Mouse (Mus musculus) heart, postnatal 10 days (tissue): ENCODE results near the gene Chrnb4. TPM values are rescaled to one million over a fixed set of nuclear protein-coding genes. Genes with fewer than 3 reads are reported as not detected.

ENCODE experiments used
- DNase-seq, 2 experiments: peaks; one replicate each; pipeline ENCODE4 v3.0.0; 2021
- intact Hi-C: fragments of 180-260 bp; cut with DNase I; formaldehyde crosslinking; loops from one replicate; pipeline ENCODE4 v1.15.1; 2025
- total RNA-seq, 2 experiments: library from RNA; stranded (reverse); gene quantifications; 2 replicates each; pipeline ENCODE4 v1.2.3; 2021

Gene Chrnb4
- total RNA-seq, 2 experiments from 2014 or later = not detected

GRCm38 (mm10) chr9:55023902-55024583 lies 24.5 kb downstream of the Chrnb4 start:
- intact Hi-C loops = loop anchor here (1.0 to 10.0 kb wide), 3 partner anchors 86 to 371 kb away; no protein-coding TSS in a partner anchor
- DNase-seq = peak; percentile 71 to 90

- no peak for DNase-seq
- intact Hi-C loops = loop anchor here (10.0 kb wide), 1 partner anchor 371 kb away; no protein-coding TSS in a partner anchor
These were observed 25.3 kb downstream of the Chrnb4 start for GRCm38 (mm10) chr9:55023326-55023725.

GRCm38 (mm10) chr9:55016926-55017325 lies 31.7 kb downstream of the Chrnb4 start:
- intact Hi-C loops = no loop called here
- no peak for DNase-seq

- no peak for DNase-seq
These were observed 37.8 kb downstream of the Chrnb4 start for GRCm38 (mm10) chr9:55010588-55011350.

GRCm38 (mm10) chr9:55009692-55010091 lies 38.9 kb downstream of the Chrnb4 start:
- DNase-seq = no peak
- intact Hi-C loops = no loop called here

More at GRCm38 (mm10) chr9:55010588-55011350, 37.8 kb downstream of the Chrnb4 start:
- intact Hi-C loops = no loop called here

GRCm38 (mm10) chr9:55003609-55004008 lies 45.0 kb downstream of the Chrnb4 start:
- no peak for DNase-seq
- intact Hi-C loops = no loop called here

- DNase-seq = no peak
- intact Hi-C loops = no loop called here
These were observed 52.9 kb downstream of the Chrnb4 start for GRCm38 (mm10) chr9:54995645-54996044.

- intact Hi-C loops = no loop called here
- no peak for DNase-seq
These were observed 54.2 kb downstream of the Chrnb4 start for GRCm38 (mm10) chr9:54994381-54994780.

- no peak for DNase-seq
- intact Hi-C loops = no loop called here
These were observed 58.2 kb downstream of the Chrnb4 start for GRCm38 (mm10) chr9:54990362-54990761.

- intact Hi-C loops = no loop called here
- DNase-seq = no peak
These were observed 66.2 kb downstream of the Chrnb4 start for GRCm38 (mm10) chr9:54982401-54982800.

- DNase-seq = peak in 1 of 2 experiments; percentile 19
- intact Hi-C loops = no loop called here
These were observed 67.0 kb downstream of the Chrnb4 start for GRCm38 (mm10) chr9:54981291-54982191.

GRCm38 (mm10) chr9:54980674-54981073 lies 67.9 kb downstream of the Chrnb4 start, which contains the start of gene Chrna5:
Gene Chrna5 (plus strand): TSS chr9:54980880.
- intact Hi-C loops = no loop called here
- DNase-seq = no peak

Other genes with a start within 250 kb of the Chrnb4 start
- 10 to 100 TPM; 43.7 to 48.7 TPM for gene Ireb2, start 185.0 kb downstream of the Chrnb4 start, total RNA-seq
- gene Hykk, start 131.5 kb downstream of the Chrnb4 start, total RNA-seq = 1 to 10 TPM; 1.5 to 2.1 TPM
- 100 to 1,000 TPM; 157 to 162 TPM for gene Psma4, start 98.0 kb downstream of the Chrnb4 start, total RNA-seq
- not detected for gene AY074887, start 97.8 kb downstream of the Chrnb4 start, total RNA-seq
- gene Chrna5, start 67.9 kb downstream of the Chrnb4 start, total RNA-seq = not detected
- gene Chrna3, start 22.2 kb downstream of the Chrnb4 start, total RNA-seq = not detected
- 10 to 100 TPM; 29.5 to 30.9 TPM for gene Ube2q2, start 100.1 kb upstream of the Chrnb4 start, total RNA-seq
- gene Fbxo22, start 160.1 kb upstream of the Chrnb4 start, total RNA-seq = 10 to 100 TPM; 29.4 to 35.3 TPM